Mouse (Mus musculus) left cerebral cortex, adult 2 months (tissue): Measurements from ENCODE around the gene Nsun3. TPM values are rescaled to one million over a fixed set of nuclear protein-coding genes. Genes with fewer than 3 reads are reported as not detected.

Source experiments
- DNase-seq, 2 experiments: peaks; one replicate each; pipeline ENCODE4 v3.0.0; 2021 to 2022; ENCODE audit warnings: low spot score in 2 of 2, mixed read lengths in 1 of 2; ENCODE audit errors: extremely low spot score in 1 of 2
- H3K27ac ChIP-seq: fragments of 200-600 bp; 2 replicates; pipeline ENCODE4 v1.8.1; 2022
- H3K4me3 ChIP-seq: fragments of 200-600 bp; 2 replicates; pipeline ENCODE4 v1.8.1; 2022
- CTCF ChIP-seq: fragments of 200-600 bp; IDR thresholded peaks from 2 replicates; pipeline ENCODE4 v1.8.1; 2022; ENCODE audit warnings: antibody characterized with exemption, mild to moderate bottlenecking, moderate library complexity
- intact Hi-C: fragments of 180-260 bp; cut with DNase I; formaldehyde crosslinking; loops from one replicate; pipeline ENCODE4 v1.15.1; 2025
- total RNA-seq, 2 experiments: library from RNA; stranded (reverse); gene quantifications; 2 replicates each; pipeline ENCODE4 v1.2.3; 2021

The Nsun3 gene
- total RNA-seq, 2 experiments from 2014 or later, result 8.2 to 12.7 TPM

DNA sequence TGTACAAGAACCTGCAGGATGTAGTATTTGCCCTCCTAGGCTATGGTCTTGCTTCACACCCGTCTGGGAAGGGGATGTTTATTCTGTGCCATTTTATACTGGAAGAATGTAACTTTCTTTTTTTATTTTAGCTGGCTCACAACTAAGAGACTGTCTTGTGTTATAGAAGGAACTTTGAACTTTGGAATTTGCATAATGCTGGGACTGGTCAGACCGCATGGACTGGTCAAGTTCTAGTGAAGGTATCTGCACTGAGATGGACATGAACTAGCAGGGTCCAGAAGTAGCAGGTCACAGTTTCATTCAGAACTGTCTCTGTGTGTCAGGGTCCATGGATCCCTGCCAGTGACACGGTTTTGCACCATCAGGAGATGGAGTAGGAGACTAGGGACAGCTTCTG lies 13.2 kb upstream of the Nsun3 start:
- no peak overlapping the region for H3K4me3 ChIP-seq
- no peak overlapping the region for H3K27ac ChIP-seq
- no peak for DNase-seq
- no peak for TF ChIP-seq CTCF
- intact Hi-C loops, result no loop called here

DNA sequence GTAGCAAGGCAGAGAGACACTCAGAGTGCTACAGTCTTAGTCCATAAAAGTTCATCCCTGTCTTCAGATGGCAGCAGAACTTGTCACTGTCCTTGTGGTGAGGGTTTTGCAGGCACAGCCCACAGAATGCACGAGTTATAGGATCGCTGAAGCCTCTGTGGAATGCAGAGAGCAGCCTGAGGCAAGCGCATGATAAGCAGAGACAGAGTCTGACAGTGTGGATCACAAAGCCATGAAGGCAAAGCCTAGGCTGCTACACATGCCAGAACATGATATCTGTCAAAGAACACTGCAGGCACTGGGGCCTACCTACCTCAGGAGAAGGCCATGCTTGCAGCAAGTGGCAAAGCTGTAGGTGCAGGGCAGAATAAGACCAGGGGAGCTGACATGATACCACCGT lies 12.8 kb upstream of the Nsun3 start:
- intact Hi-C loops, result no loop called here
- no peak for TF ChIP-seq CTCF
- no peak for DNase-seq
- no peak overlapping the region for H3K27ac ChIP-seq
- H3K4me3 ChIP-seq, result no peak overlapping the region

DNA sequence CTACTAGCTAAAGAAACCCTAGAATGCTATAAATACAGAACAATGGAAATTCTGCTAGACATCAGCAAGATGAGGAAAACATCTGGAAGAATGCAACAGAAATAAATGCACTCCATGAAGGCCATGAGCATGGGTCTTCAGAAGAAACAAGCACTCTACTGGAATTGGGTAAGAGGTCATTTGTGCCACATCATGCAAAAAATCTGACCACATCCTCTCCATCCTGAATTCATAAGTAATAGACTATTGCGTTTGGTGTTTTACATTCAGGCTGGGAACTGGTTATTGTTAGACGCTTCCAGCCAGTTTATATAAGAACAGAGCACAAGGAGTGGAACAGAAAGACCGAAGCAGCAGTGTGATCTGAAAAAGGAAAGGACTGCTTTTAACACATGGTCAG lies 12.2 kb upstream of the Nsun3 start:
- Histone ChIP-seq H3K27ac (no peak overlapping the region), H3K4me3 (no peak overlapping the region)
- no peak for TF ChIP-seq CTCF
- intact Hi-C loops, result no loop called here
- DNase-seq, result no peak

DNA sequence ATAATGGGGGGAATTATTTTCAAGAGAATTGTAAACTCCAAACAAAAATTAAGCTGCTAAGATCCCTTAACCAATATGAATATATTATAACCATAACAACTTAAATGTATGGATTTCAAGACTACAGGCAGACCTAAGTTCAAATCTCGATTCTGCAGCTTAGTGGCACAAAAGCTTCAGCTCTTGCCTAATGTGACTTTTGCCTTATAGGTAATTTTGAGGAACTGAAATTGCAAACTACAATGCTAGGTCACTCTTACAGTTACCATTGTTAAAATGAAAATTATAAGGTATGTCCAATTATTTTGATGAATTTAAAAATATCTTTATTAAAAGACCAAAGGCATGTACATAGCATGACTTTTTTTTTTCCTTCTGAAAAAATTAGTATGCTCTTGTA lies 10.0 kb upstream of the Nsun3 start:
- Histone ChIP-seq H3K27ac (no peak overlapping the region), H3K4me3 (no peak overlapping the region)
- TF ChIP-seq CTCF, result no peak
- DNase-seq, result no peak
- intact Hi-C loops, result no loop called here

DNA sequence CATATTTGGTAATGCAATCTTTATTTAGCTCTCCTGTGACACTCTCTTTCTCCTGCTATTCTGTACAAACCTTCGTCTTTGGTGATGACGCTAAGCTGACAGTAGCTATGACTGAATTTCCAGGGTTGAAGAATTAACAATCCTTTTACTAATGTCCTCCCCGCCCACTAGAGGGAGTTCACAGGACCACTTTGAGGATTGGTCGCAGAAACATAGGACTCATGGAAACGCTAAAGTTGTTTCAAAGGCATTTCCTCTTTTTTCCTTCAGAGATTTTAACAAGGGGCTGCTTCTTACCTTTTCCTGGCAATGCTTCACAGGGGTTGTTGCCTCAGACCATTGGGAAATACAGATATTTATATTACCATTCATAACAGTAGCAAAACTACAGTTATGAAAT lies 4.4 kb downstream of the Nsun3 start:
- DNase-seq, result no peak
- Histone ChIP-seq H3K27ac (no peak overlapping the region), H3K4me3 (no peak overlapping the region)
- intact Hi-C loops, result no loop called here
- TF ChIP-seq CTCF, result peak; percentile 45

DNA sequence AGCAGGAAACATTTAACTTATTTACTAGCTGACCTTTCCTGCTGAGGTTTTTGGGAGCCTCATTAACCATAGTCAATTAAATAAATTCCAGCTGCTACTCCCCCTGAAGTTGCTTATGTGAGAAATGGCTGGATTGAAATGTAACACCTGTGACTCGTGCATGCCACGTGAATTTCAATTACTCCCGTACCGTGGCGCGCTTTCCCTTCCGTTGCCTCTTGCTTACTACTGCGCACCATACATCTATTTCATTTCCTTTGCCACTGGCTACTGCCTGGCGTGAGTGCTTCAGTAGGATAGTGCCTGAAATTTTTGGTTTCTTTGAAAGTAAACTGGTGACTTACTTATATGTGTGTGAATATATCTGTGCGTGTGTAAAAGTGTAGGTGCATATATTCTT lies 8.3 kb downstream of the Nsun3 start:
- intact Hi-C loops, result no loop called here
- no peak overlapping the region for H3K27ac ChIP-seq
- no peak for DNase-seq
- no peak for TF ChIP-seq CTCF
- no peak overlapping the region for H3K4me3 ChIP-seq

DNA sequence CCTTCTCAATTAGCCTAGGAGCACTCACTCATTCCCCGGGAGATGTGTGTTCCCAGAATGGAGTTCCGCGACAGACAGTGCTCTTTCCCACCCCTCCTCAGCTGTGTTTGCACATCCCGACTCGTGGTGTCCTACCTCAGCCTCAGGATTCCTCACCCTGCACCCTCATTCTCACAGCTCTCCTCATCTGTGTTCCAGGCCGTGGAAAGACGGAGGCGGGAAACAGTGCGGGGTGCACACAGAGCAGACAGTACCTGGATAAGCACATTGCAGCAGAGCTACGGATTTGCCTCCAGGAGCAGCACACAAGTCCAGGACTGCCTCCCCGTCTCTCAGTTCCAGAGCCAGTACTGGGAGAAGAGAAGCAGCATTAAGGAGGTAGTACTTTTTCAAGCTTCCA lies 10.6 kb downstream of the Nsun3 start:
- Histone ChIP-seq H3K4me3 (no peak overlapping the region), H3K27ac (no peak overlapping the region)
- peak in 1 of 2 experiments; percentile 22 for DNase-seq
- no peak for TF ChIP-seq CTCF
- intact Hi-C loops, result no loop called here

DNA sequence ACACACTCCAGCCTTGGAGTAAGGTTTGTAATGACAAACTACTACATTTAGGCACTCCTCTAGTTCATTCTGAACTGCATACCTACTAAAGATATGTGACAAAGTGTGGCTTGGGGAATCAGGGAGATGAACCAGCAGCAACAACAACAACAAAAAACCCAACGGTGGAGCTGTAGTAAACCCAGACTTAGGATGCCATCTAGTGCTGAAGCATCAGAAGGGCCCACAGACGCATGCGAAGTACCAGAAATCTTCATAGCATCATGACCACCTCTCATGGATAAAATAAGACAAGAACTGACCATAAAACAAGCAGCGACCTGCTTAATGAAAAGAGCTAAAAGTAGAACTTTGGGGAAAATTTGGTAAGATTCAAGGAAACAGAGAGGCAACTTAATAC lies 13.2 kb downstream of the Nsun3 start:
- intact Hi-C loops, result no loop called here

DNA sequence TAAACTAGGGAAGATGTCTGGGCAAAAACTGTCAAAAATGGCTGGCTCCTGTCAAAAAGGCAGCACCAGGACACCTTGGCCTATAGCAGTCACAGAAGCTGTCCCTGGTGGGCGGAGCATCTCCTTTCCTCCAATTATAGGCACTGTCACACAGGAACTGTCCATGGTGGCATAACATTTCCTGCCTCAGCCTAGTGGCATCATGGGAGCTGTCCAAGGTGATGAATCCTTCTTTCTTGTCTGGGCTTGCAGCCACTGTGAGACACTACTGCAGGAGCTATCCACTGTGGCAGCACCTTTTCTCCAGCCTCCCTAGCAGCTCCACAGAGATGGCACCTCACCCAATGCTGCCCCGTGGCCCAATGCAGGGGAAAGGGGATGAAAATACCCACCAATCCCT lies 28.3 kb downstream of the Nsun3 start:
- Histone ChIP-seq H3K27ac (no peak overlapping the region), H3K4me3 (no peak overlapping the region)
- no peak for DNase-seq
- TF ChIP-seq CTCF, result no peak
- intact Hi-C loops, result no loop called here

More for the DNA sequence above, 13.2 kb downstream of the Nsun3 start:
- peak; percentile 53 for TF ChIP-seq CTCF
- no peak overlapping the region for H3K27ac ChIP-seq
- DNase-seq, result no peak
- H3K4me3 ChIP-seq, result no peak overlapping the region

DNA sequence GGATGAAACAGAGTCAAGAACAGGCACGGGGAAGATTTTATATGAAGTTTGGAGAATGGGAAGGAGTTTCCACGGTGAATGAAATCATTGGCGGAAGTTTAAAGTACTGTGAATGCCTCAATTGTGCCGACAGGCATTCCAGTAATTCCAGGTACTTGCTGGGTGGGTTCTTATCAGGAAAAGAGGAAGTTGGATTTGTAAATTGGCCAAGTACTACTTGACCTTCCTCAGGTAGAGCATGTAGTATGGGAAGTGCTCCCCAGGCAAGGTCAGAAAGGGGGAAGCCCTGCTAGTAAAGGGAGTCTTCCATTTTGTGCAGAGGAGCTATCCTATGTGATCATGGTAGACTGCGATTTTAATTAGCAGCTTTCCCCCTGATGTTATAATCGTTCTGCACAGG lies 31.3 kb downstream of the Nsun3 start:
- no peak overlapping the region for H3K4me3 ChIP-seq
- TF ChIP-seq CTCF, result no peak
- intact Hi-C loops, result no loop called here

DNA sequence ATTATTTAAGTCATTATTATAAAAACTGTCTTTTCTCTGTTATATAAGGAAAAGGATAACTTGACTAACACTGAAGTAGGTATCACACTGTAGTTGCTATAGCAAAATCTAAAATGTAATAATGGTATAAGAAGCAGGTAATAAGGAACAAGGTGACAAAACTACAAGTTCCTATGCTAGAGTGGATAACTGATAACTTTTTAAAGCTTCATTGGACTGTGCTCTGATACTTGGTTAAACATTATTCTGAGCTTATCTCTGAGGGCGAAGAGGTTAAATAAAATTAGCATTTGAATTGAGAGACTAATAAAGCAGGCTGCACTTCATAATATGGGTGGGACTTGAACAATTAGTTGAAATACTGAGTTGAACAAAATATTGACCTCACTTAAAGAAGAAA lies 33.0 kb downstream of the Nsun3 start:
- intact Hi-C loops, result no loop called here
- Histone ChIP-seq H3K4me3 (no peak overlapping the region), H3K27ac (no peak overlapping the region)
- no peak for TF ChIP-seq CTCF
- DNase-seq, result no peak

More for the DNA sequence above, 31.3 kb downstream of the Nsun3 start:
- H3K27ac ChIP-seq, result no peak overlapping the region
- DNase-seq, result no peak

DNA sequence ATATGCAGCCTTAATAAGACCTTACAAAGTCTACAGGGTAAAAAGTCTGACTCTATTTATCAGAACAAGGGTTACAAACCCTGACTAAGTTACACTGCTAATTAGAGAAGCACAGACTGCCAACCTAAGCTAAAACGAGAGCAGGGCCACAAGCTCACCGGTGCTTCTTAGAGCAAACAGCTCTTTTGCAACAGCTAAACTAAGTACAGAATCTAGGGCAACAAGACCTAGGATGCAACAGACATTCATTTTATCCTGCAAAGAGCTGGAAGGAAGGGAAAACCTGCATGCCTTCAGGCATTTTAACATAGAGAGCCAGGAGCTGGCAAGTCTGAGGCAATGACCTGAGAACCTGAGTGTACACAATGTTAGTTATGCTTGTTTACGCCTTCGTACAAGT lies 33.5 kb downstream of the Nsun3 start:
- DNase-seq, result no peak
- no peak for TF ChIP-seq CTCF
- intact Hi-C loops, result no loop called here

DNA sequence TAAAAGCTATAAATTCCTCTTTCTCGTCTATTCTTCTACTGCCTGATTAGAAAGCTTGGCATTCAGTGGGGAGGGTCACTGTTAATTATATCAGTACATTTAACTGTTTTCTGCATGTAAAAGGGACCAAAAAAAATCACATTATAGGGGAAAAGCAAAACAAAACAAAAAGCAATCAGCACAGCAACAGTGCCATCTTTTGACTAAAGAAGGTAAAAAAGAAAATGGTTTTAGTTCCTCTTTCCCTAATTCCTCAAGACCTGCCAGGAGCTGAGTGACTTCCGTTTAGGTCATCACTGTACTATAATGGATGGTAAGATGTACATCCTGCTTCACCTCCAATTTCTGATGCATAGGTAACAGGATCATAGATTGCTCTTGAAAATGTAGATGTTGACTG lies 40.7 kb downstream of the Nsun3 start:
- no peak for DNase-seq
- no peak overlapping the region for H3K4me3 ChIP-seq
- no peak overlapping the region for H3K27ac ChIP-seq
- intact Hi-C loops, result no loop called here
- TF ChIP-seq CTCF, result peak; percentile 44

More for the DNA sequence above, 33.5 kb downstream of the Nsun3 start:
- no peak overlapping the region for H3K4me3 ChIP-seq
- H3K27ac ChIP-seq, result 0 out of 2 replicates have a peak overlapping the region, but pooled peaks have one; percentile 9

DNA sequence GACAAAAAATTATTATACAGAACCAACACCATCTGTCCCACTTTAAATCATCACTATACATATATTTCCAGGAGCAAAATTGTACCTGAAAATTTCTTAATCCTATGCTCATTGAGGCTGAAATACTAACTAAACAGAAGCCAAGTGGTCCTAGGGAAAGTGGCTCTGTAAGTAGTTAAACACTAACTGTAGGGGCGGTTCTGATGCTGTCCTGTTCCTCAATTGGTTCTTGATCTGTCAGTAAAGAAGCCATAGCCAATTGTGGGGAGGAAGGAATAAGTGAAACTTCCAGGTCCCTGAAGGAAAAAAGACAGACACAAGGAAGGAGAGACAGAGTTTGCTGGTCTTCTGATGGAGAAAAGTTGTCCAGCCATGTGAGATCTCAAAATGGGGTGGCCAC lies 52.3 kb downstream of the Nsun3 start:
- no peak for DNase-seq
- intact Hi-C loops, result no loop called here
- no peak overlapping the region for H3K27ac ChIP-seq
- H3K4me3 ChIP-seq, result no peak overlapping the region
- TF ChIP-seq CTCF, result no peak
